Mouse (Mus musculus): Measurements from ENCODE around the gene Tmem50b. TPM values are rescaled to one million over a fixed set of nuclear protein-coding genes. Genes with fewer than 3 reads are reported as not detected.
"Not testable (repeated sequence)": the region's sequence is repeated elsewhere in the genome, so short reads cannot be mapped to it uniquely, and the experiment has no call there.

Gene Tmem50b
- polyA plus RNA-seq, 1 experiment from 2014 or later, result 42.4 TPM

DNA sequence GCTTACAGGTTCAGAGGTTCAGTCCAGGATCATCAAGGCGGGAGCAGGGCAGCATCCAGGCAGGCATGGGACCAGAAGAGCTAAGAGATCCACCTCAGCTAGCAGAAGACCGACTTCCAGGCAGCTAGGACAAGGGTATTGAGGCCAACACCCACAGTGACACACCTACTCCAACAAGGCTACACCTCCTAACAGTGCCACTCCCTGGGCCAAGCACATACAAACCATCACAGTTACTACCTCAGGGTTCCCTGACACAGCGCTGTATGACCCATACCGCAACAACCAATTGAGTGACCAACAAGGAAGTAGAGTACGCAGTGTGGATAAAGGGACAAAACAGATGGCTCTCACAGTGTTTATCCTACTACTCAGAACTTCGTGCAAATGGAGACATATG is 61.2 kb downstream of the Tmem50b start:
- WGBS, result 92% methylated on average over 6 of the region's 6 CpGs
- Histone ChIP-seq H3K9me3 (ENCODE audit: control insufficient read depth, low read length) (no peaks in the 10 kb centered on the region), H3K36me3 (ENCODE audit: control insufficient read depth, insufficient read depth, low read length) (no peaks in the 10 kb centered on the region), H3K4me2 (ENCODE audit: low read depth, low read length, severe bottlenecking) (no peak overlapping the region), H3K27me3 (ENCODE audit: control insufficient read depth, insufficient read depth, low read length) (no peaks in the 10 kb centered on the region), H3K4me1 (replicated peaks; ENCODE audit: control insufficient read depth, insufficient read depth, low read length) (no peaks in the 10 kb centered on the region), H3K9ac (ENCODE audit: low read length) (no peak overlapping the region), H3K27ac (ENCODE audit: low read depth, low read length) (no peak overlapping the region), H3K4me3 (ENCODE audit: low read depth, low read length) (no peak overlapping the region)
- no peak for ATAC-seq (replicated peaks; ENCODE audit: low FRiP score)
- DNase-seq (ENCODE audit: low spot score), result no peak

DNA sequence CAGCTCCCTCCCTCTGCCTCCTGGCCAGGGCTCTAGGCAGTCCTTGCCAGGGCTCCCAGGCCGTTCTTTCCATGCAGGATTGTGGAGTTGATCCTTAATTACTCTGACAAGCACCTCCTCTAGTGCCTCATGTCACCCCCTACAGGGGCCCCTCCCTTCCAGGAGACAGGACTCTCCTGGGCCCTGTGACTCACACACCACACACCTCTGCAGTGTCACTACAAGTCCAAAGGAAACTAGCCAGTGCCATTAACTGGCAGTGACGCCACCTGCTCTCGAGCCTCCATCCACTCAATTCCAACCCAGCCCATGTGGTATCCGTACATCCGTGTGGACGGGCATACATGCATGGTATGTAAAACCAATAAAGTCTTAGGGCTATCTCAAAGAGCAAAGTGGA is 62.7 kb downstream of the Tmem50b start:
- no peak overlapping the region for H3K9ac ChIP-seq (ENCODE audit: low read length)
- no peak overlapping the region for H3K4me2 ChIP-seq (ENCODE audit: low read depth, low read length, severe bottlenecking)
- no peak overlapping the region for H3K4me3 ChIP-seq (ENCODE audit: low read depth, low read length)
- H3K27ac ChIP-seq (ENCODE audit: low read depth, low read length), result no peak overlapping the region
- DNase-seq (ENCODE audit: low spot score) (no peak), ATAC-seq (replicated peaks; ENCODE audit: low FRiP score) (no peak)
- no peaks in the 10 kb centered on the region for H3K27me3 ChIP-seq (ENCODE audit: control insufficient read depth, insufficient read depth, low read length)
- H3K36me3 ChIP-seq (ENCODE audit: control insufficient read depth, insufficient read depth, low read length), result no peaks in the 10 kb centered on the region
- H3K9me3 ChIP-seq (ENCODE audit: control insufficient read depth, low read length), result no peaks in the 10 kb centered on the region
- no peaks in the 10 kb centered on the region for H3K4me1 ChIP-seq (replicated peaks; ENCODE audit: control insufficient read depth, insufficient read depth, low read length)
- WGBS, result 78% methylated on average over 6 of the region's 6 CpGs

DNA sequence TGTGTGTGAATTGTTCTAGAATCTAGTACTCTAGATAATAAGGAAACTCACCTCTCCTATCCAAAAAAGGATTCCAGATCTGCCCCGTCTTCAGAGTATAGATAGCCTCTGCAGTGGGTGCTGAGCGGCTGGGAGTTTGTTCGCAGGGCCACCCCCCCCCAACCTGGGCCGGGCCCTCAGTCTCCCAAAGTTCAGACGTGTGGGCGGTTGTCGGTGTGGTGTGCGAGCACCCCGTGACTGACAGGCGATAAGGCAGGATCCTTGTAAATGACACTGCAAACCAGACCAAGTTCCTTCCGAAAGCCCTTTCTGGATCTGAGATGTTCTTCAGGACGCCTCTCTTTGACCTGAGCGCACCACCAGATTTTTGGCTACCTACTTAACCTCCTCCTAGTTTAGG is 63.1 kb downstream of the Tmem50b start:
- Histone ChIP-seq H3K27ac (ENCODE audit: low read depth, low read length) (no peak overlapping the region), H3K9me3 (ENCODE audit: control insufficient read depth, low read length) (no peaks in the 10 kb centered on the region), H3K4me2 (ENCODE audit: low read depth, low read length, severe bottlenecking) (no peak overlapping the region), H3K36me3 (ENCODE audit: control insufficient read depth, insufficient read depth, low read length) (no peaks in the 10 kb centered on the region), H3K27me3 (ENCODE audit: control insufficient read depth, insufficient read depth, low read length) (no peaks in the 10 kb centered on the region), H3K4me1 (replicated peaks; ENCODE audit: control insufficient read depth, insufficient read depth, low read length) (no peaks in the 10 kb centered on the region), H3K4me3 (ENCODE audit: low read depth, low read length) (no peak overlapping the region), H3K9ac (ENCODE audit: low read length) (no peak overlapping the region)
- WGBS, result 56% methylated on average over 13 of the region's 13 CpGs
- no peak for ATAC-seq (replicated peaks; ENCODE audit: low FRiP score)
- peak; percentile 93 for DNase-seq (ENCODE audit: low spot score)

DNA sequence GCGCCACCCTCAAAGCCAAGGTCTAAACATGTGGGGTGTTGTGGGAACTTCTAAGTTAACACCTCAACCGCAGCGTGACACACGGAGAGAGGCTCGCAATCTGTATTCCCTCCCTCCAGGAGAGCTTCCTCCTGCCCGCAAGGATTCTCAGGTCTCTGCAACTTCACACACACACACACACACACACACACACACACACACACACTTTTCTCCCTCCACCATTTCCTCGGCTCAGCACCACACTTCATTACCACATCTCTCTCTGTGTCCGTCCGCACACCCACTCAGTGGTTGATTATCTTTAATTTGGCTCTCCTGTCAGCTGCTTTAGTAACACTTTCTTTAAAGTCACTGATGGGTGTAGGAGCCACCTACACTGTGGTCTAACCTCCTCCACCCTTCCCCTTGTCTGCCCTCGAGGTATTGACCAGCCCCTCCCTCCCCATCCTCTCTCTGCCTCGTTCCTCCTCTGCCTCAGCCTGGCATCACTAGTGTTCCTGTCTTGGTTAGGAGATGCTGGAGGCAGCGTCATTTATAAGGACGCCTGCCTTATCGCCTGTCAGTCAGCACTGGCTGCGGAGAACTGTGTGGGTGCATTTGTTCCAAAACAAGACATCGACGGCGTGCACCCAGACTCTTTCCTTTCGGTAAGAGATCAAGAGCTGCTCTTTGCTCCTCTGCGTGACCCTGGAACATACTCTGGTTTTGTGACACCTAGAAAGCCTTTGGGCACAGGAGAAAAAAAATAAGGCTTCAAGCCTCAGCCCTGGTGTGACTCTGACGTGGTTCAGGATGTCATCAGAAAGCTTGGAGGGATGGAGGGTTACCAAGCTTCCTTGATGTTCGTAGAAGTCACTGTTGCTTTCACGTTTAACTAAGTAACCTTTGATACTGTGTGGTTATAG is 64.3 kb downstream of the Tmem50b start:
- H3K27me3 ChIP-seq (ENCODE audit: control insufficient read depth, insufficient read depth, low read length), result no peaks in the 10 kb centered on the region
- no peak overlapping the region for H3K4me2 ChIP-seq (ENCODE audit: low read depth, low read length, severe bottlenecking)
- H3K27ac ChIP-seq (ENCODE audit: low read depth, low read length), result no peak overlapping the region
- H3K4me1 ChIP-seq (replicated peaks; ENCODE audit: control insufficient read depth, insufficient read depth, low read length), result no peaks in the 10 kb centered on the region
- H3K36me3 ChIP-seq (ENCODE audit: control insufficient read depth, insufficient read depth, low read length), result no peaks in the 10 kb centered on the region
- no peak overlapping the region for H3K9ac ChIP-seq (ENCODE audit: low read length)
- 84% methylated on average over 23 of the region's 23 CpGs for WGBS
- DNase-seq (ENCODE audit: low spot score) (no peak), ATAC-seq (replicated peaks; ENCODE audit: low FRiP score) (no peak)
- H3K4me3 ChIP-seq (ENCODE audit: low read depth, low read length), result no peak overlapping the region
- no peaks in the 10 kb centered on the region for H3K9me3 ChIP-seq (ENCODE audit: control insufficient read depth, low read length)

DNA sequence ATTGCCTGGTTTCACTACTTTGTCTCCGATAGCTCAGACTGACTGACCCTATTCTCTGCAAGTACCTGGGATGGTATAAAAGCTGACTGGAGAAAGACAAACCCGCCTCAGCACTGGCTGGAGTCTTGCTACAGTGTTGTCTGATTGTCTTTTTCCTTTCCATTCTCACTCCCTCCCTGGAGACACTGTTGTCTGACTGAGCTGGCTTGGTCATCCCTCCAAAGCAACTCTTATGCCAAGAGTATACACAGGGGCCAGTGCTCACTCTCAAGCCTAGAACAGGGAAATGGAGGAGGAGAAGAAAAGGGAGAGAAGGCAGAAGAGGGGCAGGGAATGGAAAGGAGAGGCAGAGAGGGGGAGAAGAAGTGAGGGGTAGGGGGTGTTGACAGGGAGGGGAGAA is 65.2 kb downstream of the Tmem50b start:
- Histone ChIP-seq H3K9me3 (ENCODE audit: control insufficient read depth, low read length) (no peaks in the 10 kb centered on the region), H3K4me2 (ENCODE audit: low read depth, low read length, severe bottlenecking) (no peak overlapping the region), H3K27me3 (ENCODE audit: control insufficient read depth, insufficient read depth, low read length) (no peaks in the 10 kb centered on the region), H3K4me1 (replicated peaks; ENCODE audit: control insufficient read depth, insufficient read depth, low read length) (no peaks in the 10 kb centered on the region), H3K27ac (ENCODE audit: low read depth, low read length) (no peak overlapping the region), H3K4me3 (ENCODE audit: low read depth, low read length) (no peak overlapping the region), H3K36me3 (ENCODE audit: control insufficient read depth, insufficient read depth, low read length) (no peaks in the 10 kb centered on the region), H3K9ac (ENCODE audit: low read length) (no peak overlapping the region)
- no peak for DNase-seq (ENCODE audit: low spot score)
- ATAC-seq (replicated peaks; ENCODE audit: low FRiP score), result no peak
- WGBS, result 67% methylated on average over 2 of the region's 2 CpGs

DNA sequence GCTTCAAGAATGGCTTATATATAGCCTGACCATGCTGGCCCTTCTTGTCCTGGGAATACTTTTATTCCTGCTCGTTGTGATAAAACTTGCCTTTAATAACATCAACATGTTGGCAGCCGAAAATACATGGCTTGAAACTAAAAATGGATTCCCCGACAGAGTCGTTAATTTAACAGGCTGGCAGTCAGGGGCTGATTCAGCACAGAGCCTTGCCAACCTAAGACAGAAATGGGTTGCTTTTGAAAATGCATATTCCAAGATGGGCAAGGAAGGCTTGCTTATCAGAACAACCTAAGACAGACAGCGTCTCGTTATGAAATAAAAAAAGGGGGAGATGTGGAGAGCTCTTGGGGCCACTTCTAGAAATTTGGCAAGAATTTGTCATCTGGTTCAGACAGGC is 65.7 kb downstream of the Tmem50b start:
- Histone ChIP-seq H3K36me3 (ENCODE audit: control insufficient read depth, insufficient read depth, low read length) (no peaks in the 10 kb centered on the region), H3K9me3 (ENCODE audit: control insufficient read depth, low read length) (no peaks in the 10 kb centered on the region), H3K27ac (ENCODE audit: low read depth, low read length) (no peak overlapping the region), H3K4me2 (ENCODE audit: low read depth, low read length, severe bottlenecking) (no peak overlapping the region), H3K9ac (ENCODE audit: low read length) (no peak overlapping the region), H3K4me1 (replicated peaks; ENCODE audit: control insufficient read depth, insufficient read depth, low read length) (no peaks in the 10 kb centered on the region), H3K27me3 (ENCODE audit: control insufficient read depth, insufficient read depth, low read length) (no peaks in the 10 kb centered on the region), H3K4me3 (ENCODE audit: low read depth, low read length) (no peak overlapping the region)
- WGBS, result 90% methylated on average over 6 of the region's 6 CpGs
- DNase-seq (ENCODE audit: low spot score) (no peak), ATAC-seq (replicated peaks; ENCODE audit: low FRiP score) (no peak)

DNA sequence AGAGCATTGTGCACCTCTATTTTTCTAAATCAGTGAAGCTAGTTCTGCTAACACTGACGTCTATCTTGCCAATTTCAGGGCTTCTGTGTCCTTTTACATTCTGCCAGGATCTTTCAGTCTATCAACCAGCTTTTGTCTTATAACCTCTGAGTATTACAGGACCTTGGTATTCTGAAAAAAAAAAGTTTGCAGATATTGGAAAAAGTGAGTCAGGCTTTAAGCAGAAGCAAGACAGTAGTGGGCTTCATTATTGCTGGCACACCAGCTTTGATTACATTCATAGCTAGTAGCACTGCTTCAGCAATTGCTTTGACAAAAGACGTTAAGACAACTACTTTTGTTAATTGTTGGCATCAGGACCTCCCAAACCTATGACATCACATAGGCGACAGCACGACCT is 66.8 kb downstream of the Tmem50b start:
- H3K36me3 ChIP-seq (ENCODE audit: control insufficient read depth, insufficient read depth, low read length); H3K4me1 ChIP-seq (replicated peaks; ENCODE audit: control insufficient read depth, insufficient read depth, low read length); H3K4me2 ChIP-seq (ENCODE audit: low read depth, low read length, severe bottlenecking); ATAC-seq (replicated peaks; ENCODE audit: low FRiP score); H3K27ac ChIP-seq (ENCODE audit: low read depth, low read length); H3K27me3 ChIP-seq (ENCODE audit: control insufficient read depth, insufficient read depth, low read length); H3K9ac ChIP-seq (ENCODE audit: low read length); H3K4me3 ChIP-seq (ENCODE audit: low read depth, low read length); H3K9me3 ChIP-seq (ENCODE audit: control insufficient read depth, low read length); DNase-seq (ENCODE audit: low spot score): not testable (repeated sequence)
- 85% methylated on average over 4 of the region's 4 CpGs for WGBS

- DNase-seq (ENCODE audit: low spot score), result no peak
- H3K9ac ChIP-seq (ENCODE audit: low read length), result no peak overlapping the region
- H3K4me3 ChIP-seq (ENCODE audit: low read depth, low read length), result no peak overlapping the region
- no peaks in the 10 kb centered on the region for H3K4me1 ChIP-seq (replicated peaks; ENCODE audit: control insufficient read depth, insufficient read depth, low read length)
- ATAC-seq (replicated peaks; ENCODE audit: low FRiP score), result no peak
- H3K27ac ChIP-seq (ENCODE audit: low read depth, low read length), result no peak overlapping the region
- H3K9me3 ChIP-seq (ENCODE audit: control insufficient read depth, low read length), result no peaks in the 10 kb centered on the region
- no peaks in the 10 kb centered on the region for H3K36me3 ChIP-seq (ENCODE audit: control insufficient read depth, insufficient read depth, low read length)
- H3K4me2 ChIP-seq (ENCODE audit: low read depth, low read length, severe bottlenecking), result no peak overlapping the region
- 87% methylated on average over 9 of the region's 9 CpGs for WGBS
- no peaks in the 10 kb centered on the region for H3K27me3 ChIP-seq (ENCODE audit: control insufficient read depth, insufficient read depth, low read length)
Observed at GRCm38 (mm10) chr16:91528578-91528977, 69.0 kb downstream of the Tmem50b start.

- WGBS, result 73% methylated on average over 5 of the region's 5 CpGs
- no peaks in the 10 kb centered on the region for H3K9me3 ChIP-seq (ENCODE audit: control insufficient read depth, low read length)
- no peaks in the 10 kb centered on the region for H3K27me3 ChIP-seq (ENCODE audit: control insufficient read depth, insufficient read depth, low read length)
- no peaks in the 10 kb centered on the region for H3K36me3 ChIP-seq (ENCODE audit: control insufficient read depth, insufficient read depth, low read length)
- no peak overlapping the region for H3K4me3 ChIP-seq (ENCODE audit: low read depth, low read length)
- no peak overlapping the region for H3K4me2 ChIP-seq (ENCODE audit: low read depth, low read length, severe bottlenecking)
- no peak overlapping the region for H3K27ac ChIP-seq (ENCODE audit: low read depth, low read length)
- DNase-seq (ENCODE audit: low spot score) (no peak), ATAC-seq (replicated peaks; ENCODE audit: low FRiP score) (no peak)
- H3K9ac ChIP-seq (ENCODE audit: low read length), result no peak overlapping the region
- H3K4me1 ChIP-seq (replicated peaks; ENCODE audit: control insufficient read depth, insufficient read depth, low read length), result no peaks in the 10 kb centered on the region
Observed at GRCm38 (mm10) chr16:91527500-91527899, 70.1 kb downstream of the Tmem50b start.
